Mouse (Mus musculus): ENCODE measurements around the gene Crkl. TPM values are rescaled to one million over a fixed set of nuclear protein-coding genes. Genes with fewer than 3 reads are reported as not detected.

The Crkl gene
- total and polyA plus RNA-seq, 3 experiments: 22.6 to 40.3 (median 22.9) TPM

DNA sequence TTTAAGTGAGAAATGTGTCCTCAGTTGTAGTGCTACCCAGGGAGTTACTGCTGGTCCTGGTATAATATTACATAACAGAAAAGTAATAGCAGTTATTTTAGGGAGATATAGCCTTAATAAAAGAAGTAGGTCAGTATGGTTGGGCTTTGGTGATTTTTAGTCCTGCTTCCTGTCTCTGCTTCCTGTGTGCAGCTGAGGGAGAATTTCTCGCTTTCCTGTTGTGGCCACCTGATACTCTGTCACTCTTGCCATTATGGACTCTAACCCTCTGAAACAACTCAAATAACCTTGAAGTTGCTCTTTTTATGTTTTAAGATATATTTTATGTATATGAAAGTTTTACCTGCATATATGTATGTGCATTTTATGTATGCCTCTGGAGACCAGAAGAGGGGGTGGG, 9.8 kb downstream of the Crkl start:
- no peak for ATAC-seq (ENCODE audit: extremely low read depth, insufficient number of reproducible peaks, low FRiP score, poor library complexity, severe bottlenecking)
- Histone ChIP-seq H3K4me3 (ENCODE audit: low read depth, low read length) (no peak overlapping the region), H3K36me3 (replicated peaks) (peaks cover 68% of the 10 kb centered on the region)

GRCm38 (mm10) chr16:17463184-17463583, 11.4 kb downstream of the Crkl start:
- no peaks in the 10 kb centered on the region for H3K9me3 ChIP-seq (replicated peaks)
- H3K36me3 ChIP-seq (replicated peaks): peaks cover 66% of the 10 kb centered on the region
- H3K4me1 ChIP-seq (ENCODE audit: insufficient read depth, low read depth, low read length): peaks cover 16% of the 10 kb centered on the region
- TF ChIP-seq CTCF (IDR thresholded peaks at IDR 0.05; ENCODE audit: low read depth, low read length) (no peak), GATA1 (IDR thresholded peaks at IDR 0.05; ENCODE audit: borderline replicate concordance, low read length) (no peak), TAL1 (conservative IDR thresholded peaks at IDR 0.05; ENCODE audit: low read depth, low read length) (no peak), POLR2AphosphoS5 (IDR thresholded peaks at IDR 0.05; ENCODE audit: insufficient replicate concordance, low read depth, low read length) (no peak), GATA2 (IDR thresholded peaks at IDR 0.05; ENCODE audit: borderline replicate concordance, low read depth, low read length) (no peak)
- no peak overlapping the region for H3K4me3 ChIP-seq (ENCODE audit: low read depth, low read length)
- ATAC-seq (ENCODE audit: extremely low read depth, insufficient number of reproducible peaks, low FRiP score, poor library complexity, severe bottlenecking): no peak
- DNase-seq (ENCODE audit: low spot score): no peak
- H3K27me3 ChIP-seq (ENCODE audit: insufficient read depth, low read length): no peaks in the 10 kb centered on the region

More for the DNA sequence above, 9.8 kb downstream of the Crkl start:
- Histone ChIP-seq H3K4me1 (ENCODE audit: insufficient read depth, low read depth, low read length) (peaks cover 19% of the 10 kb centered on the region), H3K9me3 (replicated peaks) (no peaks in the 10 kb centered on the region), H3K27me3 (ENCODE audit: insufficient read depth, low read length) (no peaks in the 10 kb centered on the region)
- DNase-seq (ENCODE audit: low spot score): no peak
- no peak for TF ChIP-seq GATA2 (IDR thresholded peaks at IDR 0.05; ENCODE audit: borderline replicate concordance, low read depth, low read length)
- TF ChIP-seq GATA1 (IDR thresholded peaks at IDR 0.05; ENCODE audit: borderline replicate concordance, low read length): no peak
- no peak for TF ChIP-seq CTCF (IDR thresholded peaks at IDR 0.05; ENCODE audit: low read depth, low read length)
- TF ChIP-seq TAL1 (conservative IDR thresholded peaks at IDR 0.05; ENCODE audit: low read depth, low read length): no peak
- TF ChIP-seq POLR2AphosphoS5 (IDR thresholded peaks at IDR 0.05; ENCODE audit: insufficient replicate concordance, low read depth, low read length): no peak

GRCm38 (mm10) chr16:17466875-17467663, 15.3 kb downstream of the Crkl start:
- ATAC-seq (ENCODE audit: extremely low read depth, insufficient number of reproducible peaks, low FRiP score, poor library complexity, severe bottlenecking): no peak
- Histone ChIP-seq H3K36me3 (replicated peaks) (peaks cover 69% of the 10 kb centered on the region), H3K4me1 (ENCODE audit: insufficient read depth, low read depth, low read length) (peaks cover 3% of the 10 kb centered on the region; the same call in 1 of the 2 replicates), H3K4me3 (ENCODE audit: low read depth, low read length) (no peak overlapping the region), H3K9me3 (replicated peaks) (no peaks in the 10 kb centered on the region), H3K27me3 (ENCODE audit: insufficient read depth, low read length) (no peaks in the 10 kb centered on the region)
- no peak for DNase-seq (ENCODE audit: low spot score)
- TF ChIP-seq CTCF (IDR thresholded peaks at IDR 0.05; ENCODE audit: low read depth, low read length) (no peak), TAL1 (conservative IDR thresholded peaks at IDR 0.05; ENCODE audit: low read depth, low read length) (no peak), POLR2AphosphoS5 (IDR thresholded peaks at IDR 0.05; ENCODE audit: insufficient replicate concordance, low read depth, low read length) (no peak), GATA2 (IDR thresholded peaks at IDR 0.05; ENCODE audit: borderline replicate concordance, low read depth, low read length) (no peak), GATA1 (IDR thresholded peaks at IDR 0.05; ENCODE audit: borderline replicate concordance, low read length) (no peak)

GRCm38 (mm10) chr16:17472498-17472897, 20.7 kb downstream of the Crkl start:
- Histone ChIP-seq H3K27me3 (ENCODE audit: insufficient read depth, low read length) (no peaks in the 10 kb centered on the region), H3K36me3 (replicated peaks) (peaks cover 80% of the 10 kb centered on the region), H3K4me3 (ENCODE audit: low read depth, low read length) (no peak overlapping the region), H3K4me1 (ENCODE audit: insufficient read depth, low read depth, low read length) (peaks cover under 1% of the 10 kb centered on the region; the same call in 1 of the 2 replicates), H3K9me3 (replicated peaks) (no peaks in the 10 kb centered on the region)
- TF ChIP-seq TAL1 (conservative IDR thresholded peaks at IDR 0.05; ENCODE audit: low read depth, low read length): no peak
- no peak for TF ChIP-seq GATA2 (IDR thresholded peaks at IDR 0.05; ENCODE audit: borderline replicate concordance, low read depth, low read length)
- no peak for TF ChIP-seq CTCF (IDR thresholded peaks at IDR 0.05; ENCODE audit: low read depth, low read length)
- TF ChIP-seq POLR2AphosphoS5 (IDR thresholded peaks at IDR 0.05; ENCODE audit: insufficient replicate concordance, low read depth, low read length): no peak
- no peak for TF ChIP-seq GATA1 (IDR thresholded peaks at IDR 0.05; ENCODE audit: borderline replicate concordance, low read length)
- ATAC-seq (ENCODE audit: extremely low read depth, insufficient number of reproducible peaks, low FRiP score, poor library complexity, severe bottlenecking): no peak
- no peak for DNase-seq (ENCODE audit: low spot score)

DNA sequence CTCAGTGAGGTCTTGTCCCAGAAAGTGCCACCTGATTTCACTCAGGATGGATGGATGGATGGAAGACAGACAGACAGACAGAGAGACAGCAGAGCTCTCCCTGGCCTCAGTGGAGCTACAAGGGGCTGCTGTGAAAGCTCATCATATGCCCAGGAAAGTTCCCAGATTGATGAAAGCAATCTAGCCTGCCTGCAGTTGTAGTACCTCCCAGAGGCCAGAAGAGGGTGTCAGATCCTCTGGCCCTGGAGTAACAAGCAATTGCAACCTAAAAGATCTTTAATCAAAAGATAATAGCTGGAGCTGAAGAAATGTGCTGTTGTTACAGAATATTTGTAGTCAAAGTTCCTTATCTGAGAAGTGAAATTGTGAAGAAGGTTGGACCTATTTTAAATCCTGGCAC, 22.3 kb downstream of the Crkl start:
- H3K4me1 ChIP-seq (ENCODE audit: insufficient read depth, low read depth, low read length): peaks cover 14% of the 10 kb centered on the region
- DNase-seq (ENCODE audit: low spot score) (no peak), ATAC-seq (ENCODE audit: extremely low read depth, insufficient number of reproducible peaks, low FRiP score, poor library complexity, severe bottlenecking) (no peak)
- H3K4me3 ChIP-seq (ENCODE audit: low read depth, low read length): no peak overlapping the region
- no peaks in the 10 kb centered on the region for H3K9me3 ChIP-seq (replicated peaks)
- peaks cover 78% of the 10 kb centered on the region for H3K36me3 ChIP-seq (replicated peaks)
- TF ChIP-seq CTCF (IDR thresholded peaks at IDR 0.05; ENCODE audit: low read depth, low read length): peak; percentile 82
- no peak for TF ChIP-seq GATA1 (IDR thresholded peaks at IDR 0.05; ENCODE audit: borderline replicate concordance, low read length)
- no peak for TF ChIP-seq GATA2 (IDR thresholded peaks at IDR 0.05; ENCODE audit: borderline replicate concordance, low read depth, low read length)
- no peak for TF ChIP-seq TAL1 (conservative IDR thresholded peaks at IDR 0.05; ENCODE audit: low read depth, low read length)
- TF ChIP-seq POLR2AphosphoS5 (IDR thresholded peaks at IDR 0.05; ENCODE audit: insufficient replicate concordance, low read depth, low read length): no peak
- no peaks in the 10 kb centered on the region for H3K27me3 ChIP-seq (ENCODE audit: insufficient read depth, low read length)

DNA sequence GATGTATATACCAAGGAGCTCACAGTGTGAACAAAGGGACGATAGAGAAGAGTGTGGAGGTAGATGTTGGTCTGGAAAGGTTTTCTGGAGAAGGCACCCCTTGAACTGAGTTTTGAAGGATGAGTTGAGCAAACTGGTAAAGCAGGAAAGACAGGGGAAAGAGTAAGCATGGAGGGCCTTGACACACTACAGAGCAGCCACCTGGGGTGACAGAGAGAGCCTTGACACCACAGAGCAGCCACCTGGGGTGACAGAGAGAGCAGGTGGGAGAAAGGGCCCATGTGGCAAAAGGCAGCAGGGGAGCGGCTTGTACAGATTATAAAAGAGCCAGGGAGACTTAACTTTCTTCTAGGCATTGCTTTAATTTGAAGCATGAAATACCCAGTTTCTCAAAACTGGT, 23.0 kb downstream of the Crkl start:
- DNase-seq (ENCODE audit: low spot score): no peak
- H3K4me1 ChIP-seq (ENCODE audit: insufficient read depth, low read depth, low read length): peaks cover 17% of the 10 kb centered on the region
- H3K9me3 ChIP-seq (replicated peaks): no peaks in the 10 kb centered on the region
- H3K27me3 ChIP-seq (ENCODE audit: insufficient read depth, low read length): no peaks in the 10 kb centered on the region
- no peak overlapping the region for H3K4me3 ChIP-seq (ENCODE audit: low read depth, low read length)
- TF ChIP-seq GATA1 (IDR thresholded peaks at IDR 0.05; ENCODE audit: borderline replicate concordance, low read length) (no peak), TAL1 (conservative IDR thresholded peaks at IDR 0.05; ENCODE audit: low read depth, low read length) (no peak), GATA2 (IDR thresholded peaks at IDR 0.05; ENCODE audit: borderline replicate concordance, low read depth, low read length) (no peak), CTCF (IDR thresholded peaks at IDR 0.05; ENCODE audit: low read depth, low read length) (no peak), POLR2AphosphoS5 (IDR thresholded peaks at IDR 0.05; ENCODE audit: insufficient replicate concordance, low read depth, low read length) (no peak)
- ATAC-seq (ENCODE audit: extremely low read depth, insufficient number of reproducible peaks, low FRiP score, poor library complexity, severe bottlenecking): no peak
- H3K36me3 ChIP-seq (replicated peaks): peaks cover 75% of the 10 kb centered on the region

Data from G1E (cell line).